Mouse (Mus musculus) testis, adult 2 months (tissue): Measurements from ENCODE around the gene Sparcl1. TPM values are rescaled to one million over a fixed set of nuclear protein-coding genes. Genes with fewer than 3 reads are reported as not detected.

Experiments
- H3K27ac ChIP-seq: fragments of 200-500 bp; 2 replicates; pipeline ENCODE4 v1.5.1; 2012; ENCODE audit warnings: low read depth, low read length; ENCODE audit not compliant: control insufficient read depth, insufficient read depth
- H3K27me3 ChIP-seq: fragments of 200-500 bp; 2 replicates; pipeline ENCODE4 v1.6.1; 2012; ENCODE audit warnings: mild to moderate bottlenecking, low read length, moderate library complexity; ENCODE audit not compliant: control insufficient read depth, insufficient read depth
- H3K36me3 ChIP-seq: fragments of 200-500 bp; 2 replicates; pipeline ENCODE4 v1.6.1; 2012; ENCODE audit warnings: mild to moderate bottlenecking, low read length; ENCODE audit not compliant: control insufficient read depth, insufficient read depth
- H3K4me1 ChIP-seq: fragments of 200-500 bp; 2 replicates; pipeline ENCODE4 v1.6.1; 2012; ENCODE audit warnings: low read length; ENCODE audit not compliant: control insufficient read depth, insufficient read depth
- H3K4me3 ChIP-seq: fragments of 200-500 bp; 2 replicates; pipeline ENCODE4 v1.5.1; 2012; ENCODE audit warnings: low read depth, mild to moderate bottlenecking, low read length, moderate library complexity, mixed read lengths; ENCODE audit not compliant: control insufficient read depth
- CTCF ChIP-seq: fragments of 200-500 bp; IDR thresholded peaks from 2 replicates; pipeline ENCODE4 v1.5.1; 2012; ENCODE audit warnings: low read depth, mild to moderate bottlenecking, inconsistent platforms, low read length, moderate library complexity; ENCODE audit not compliant: control insufficient read depth, insufficient read depth, insufficient replicate concordance
- POLR2A ChIP-seq: fragments of 200-500 bp; IDR thresholded peaks from 2 replicates; pipeline ENCODE4 v1.6.1; 2012; ENCODE audit warnings: low read depth, mild to moderate bottlenecking, inconsistent platforms, low read length, moderate library complexity; ENCODE audit not compliant: control insufficient read depth
- polyA plus RNA-seq: library from polyadenylated mRNA; depleted of rRNA; stranded (reverse); fragments of >200 nt; gene quantifications from 2 replicates; pipeline ENCODE4 v1.2.3, GENCODE M21; 2012; rRNA removed

Sparcl1 gene
- 15.8 and 23.1 TPM in 2 replicates for polyA plus RNA-seq

DNA sequence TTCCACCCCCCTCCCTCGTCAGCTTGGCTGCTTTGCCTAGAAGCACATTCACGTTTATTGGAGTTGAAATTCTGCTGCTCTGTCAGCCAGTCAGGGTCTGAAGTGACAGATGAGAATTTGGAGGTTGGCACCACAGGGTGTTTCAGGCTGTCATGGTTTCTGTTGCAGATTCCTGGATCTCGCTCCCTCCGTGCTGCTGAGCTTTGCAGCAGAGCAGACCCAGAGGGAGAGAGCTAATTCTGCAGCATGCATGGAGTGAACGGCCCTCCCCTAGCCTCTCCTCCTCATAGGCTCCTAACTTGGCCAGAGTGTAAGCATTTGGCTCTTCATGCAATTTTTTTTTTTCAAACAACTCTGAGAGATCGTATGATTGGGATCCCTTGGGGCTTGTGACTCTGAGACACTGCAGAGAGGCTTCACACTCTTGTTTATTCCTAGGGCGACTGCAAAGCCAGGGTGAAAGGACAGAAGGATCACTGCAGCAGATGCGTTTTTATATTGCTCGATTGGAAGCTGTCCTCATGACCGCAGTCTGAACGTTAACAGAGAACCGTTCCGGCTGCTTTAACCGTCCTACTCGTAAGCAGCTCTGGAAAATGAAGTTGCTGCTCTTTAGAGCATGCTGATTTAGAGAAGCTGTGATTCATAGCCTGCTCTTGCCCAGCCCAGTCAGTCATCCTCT lies at the start of gene Sparcl1:
Sparcl1 (minus strand) TSS at position 243 of the 682 bp plus-strand sequence.
- Histone ChIP-seq H3K4me3 (peak within 1 kb of the TSS; percentile 62), H3K27me3 (no peaks in the 10 kb centered on the region), H3K36me3 (no peaks in the 10 kb centered on the region), H3K4me1 (peaks cover 9% of the 10 kb centered on the region), H3K27ac (peak within 1 kb of the TSS; percentile 79)
- TF ChIP-seq POLR2A (no peak; the same call in 1 of the 2 replicates), CTCF (no peak)

- H3K4me1 ChIP-seq = no peaks in the 10 kb centered on the region
- H3K27ac ChIP-seq = no peak overlapping the region
- no peaks in the 10 kb centered on the region for H3K27me3 ChIP-seq
- H3K4me3 ChIP-seq = no peak overlapping the region
- H3K36me3 ChIP-seq = no peaks in the 10 kb centered on the region
- TF ChIP-seq CTCF (no peak), POLR2A (no peak)
Observed at GRCm38 (mm10) chr5:104161390-104161789, 47.9 kb upstream of the Sparcl1 start.

DNA sequence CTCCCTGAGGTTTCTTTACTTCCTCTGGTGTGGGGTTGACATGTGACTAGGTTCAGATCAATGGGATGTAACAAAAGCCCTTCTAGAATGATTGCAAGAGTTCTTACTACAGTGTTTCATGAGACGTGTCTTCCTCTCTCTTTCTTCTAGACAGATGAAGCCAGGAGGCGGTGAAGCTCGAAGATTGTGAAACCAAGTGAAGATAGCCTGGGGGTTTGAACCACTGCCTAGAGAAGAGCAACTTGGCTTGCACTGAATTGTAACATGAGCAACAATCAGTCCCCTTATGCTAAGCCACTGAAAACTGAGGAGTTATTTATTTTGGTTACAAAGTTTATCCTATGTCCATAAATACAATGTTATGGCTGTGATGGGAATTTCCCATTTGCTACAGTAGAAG lies 47.0 kb upstream of the Sparcl1 start:
- no peaks in the 10 kb centered on the region for H3K36me3 ChIP-seq
- TF ChIP-seq CTCF (no peak), POLR2A (no peak)
- H3K4me3 ChIP-seq = no peak overlapping the region
- no peaks in the 10 kb centered on the region for H3K4me1 ChIP-seq
- no peak overlapping the region for H3K27ac ChIP-seq
- H3K27me3 ChIP-seq = no peaks in the 10 kb centered on the region

DNA sequence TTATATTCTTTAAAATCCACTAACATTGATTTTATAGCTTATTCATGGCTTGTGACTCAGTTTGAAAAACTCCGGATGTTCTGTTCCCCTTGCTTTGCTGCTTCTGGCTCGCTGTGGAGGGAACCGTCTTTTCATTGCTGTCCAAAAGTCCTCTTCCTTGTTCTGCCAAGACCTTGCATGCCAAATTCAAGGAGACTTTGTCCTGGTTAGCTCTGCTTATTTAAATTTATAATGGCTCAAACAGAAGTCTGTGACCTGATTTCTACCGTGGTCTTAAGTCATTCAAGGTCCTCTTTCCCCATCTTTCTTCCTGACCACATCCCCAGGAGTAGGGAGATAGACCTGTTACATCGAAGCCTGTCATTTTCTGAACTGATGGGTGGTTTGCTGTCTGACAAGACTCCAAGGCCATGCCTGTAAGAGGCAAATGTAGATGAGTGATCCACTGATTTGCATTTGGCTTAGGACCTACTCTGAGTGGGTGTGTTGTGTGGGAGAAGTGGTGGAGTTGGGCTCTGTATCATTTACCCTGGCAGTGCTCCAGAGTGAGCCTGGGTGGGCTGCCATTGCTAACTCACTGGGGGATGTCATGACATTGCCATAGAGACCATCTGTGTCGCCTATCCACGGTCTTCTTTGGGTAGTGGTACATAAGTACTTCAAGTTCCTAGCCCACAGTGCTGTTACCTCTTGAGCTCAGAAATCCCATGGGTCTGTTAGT lies 45.0 kb upstream of the Sparcl1 start:
- no peaks in the 10 kb centered on the region for H3K27me3 ChIP-seq
- TF ChIP-seq POLR2A = no peak
- no peak for TF ChIP-seq CTCF
- no peak overlapping the region for H3K4me3 ChIP-seq
- no peaks in the 10 kb centered on the region for H3K4me1 ChIP-seq
- no peaks in the 10 kb centered on the region for H3K36me3 ChIP-seq
- no peak overlapping the region for H3K27ac ChIP-seq

GRCm38 (mm10) chr5:104157701-104158100 lies 44.2 kb upstream of the Sparcl1 start:
- no peak overlapping the region for H3K4me3 ChIP-seq
- no peaks in the 10 kb centered on the region for H3K27me3 ChIP-seq
- no peaks in the 10 kb centered on the region for H3K4me1 ChIP-seq
- H3K27ac ChIP-seq = no peak overlapping the region
- H3K36me3 ChIP-seq = no peaks in the 10 kb centered on the region
- no peak for TF ChIP-seq CTCF
- TF ChIP-seq POLR2A = no peak

DNA sequence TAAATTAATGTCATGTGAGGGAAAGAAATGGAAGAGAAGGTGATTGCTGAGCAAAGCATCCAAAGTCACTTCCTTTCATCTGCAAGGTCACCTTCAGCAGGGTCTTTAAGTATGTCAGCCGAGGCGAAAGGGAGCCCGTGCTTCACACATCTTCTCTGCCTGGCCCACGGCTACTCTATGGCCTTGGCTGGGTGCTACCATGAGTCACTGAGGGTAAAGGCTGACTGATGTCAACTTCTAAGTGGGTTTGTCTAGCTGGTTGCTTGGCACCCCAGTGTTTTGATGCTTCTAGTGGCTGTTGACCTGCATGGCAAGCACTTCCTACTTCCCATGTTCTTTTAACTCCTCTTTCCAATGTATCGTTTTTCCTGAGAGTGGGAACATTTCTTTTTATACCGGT lies 36.7 kb upstream of the Sparcl1 start:
- no peaks in the 10 kb centered on the region for H3K4me1 ChIP-seq
- H3K27ac ChIP-seq = no peak overlapping the region
- no peak for TF ChIP-seq POLR2A
- no peak for TF ChIP-seq CTCF
- no peak overlapping the region for H3K4me3 ChIP-seq
- no peaks in the 10 kb centered on the region for H3K27me3 ChIP-seq
- no peaks in the 10 kb centered on the region for H3K36me3 ChIP-seq

DNA sequence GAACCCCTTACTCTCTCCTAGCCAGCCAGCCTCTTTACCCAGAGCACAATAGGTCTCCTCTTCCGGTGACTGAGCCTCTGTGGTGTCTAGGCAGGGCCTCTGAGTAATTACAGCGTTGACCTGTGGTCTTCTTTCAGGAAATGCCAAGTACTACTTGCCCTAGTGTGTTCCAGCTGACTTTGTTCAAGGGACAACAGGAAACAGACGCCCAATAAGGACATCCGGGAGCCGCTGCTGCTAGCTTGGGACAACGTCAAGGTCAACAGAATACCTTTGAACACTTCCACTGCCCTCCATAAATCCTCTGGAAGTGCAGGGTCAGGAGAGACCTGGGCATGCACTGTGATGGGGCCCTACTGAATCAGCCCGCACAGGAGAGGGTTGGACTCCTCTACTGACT lies 35.8 kb upstream of the Sparcl1 start:
- no peaks in the 10 kb centered on the region for H3K36me3 ChIP-seq
- H3K27ac ChIP-seq = no peak overlapping the region
- H3K4me3 ChIP-seq = no peak overlapping the region
- no peaks in the 10 kb centered on the region for H3K27me3 ChIP-seq
- no peaks in the 10 kb centered on the region for H3K4me1 ChIP-seq
- TF ChIP-seq CTCF (no peak), POLR2A (no peak)
